Mouse (Mus musculus): ENCODE data around the gene Cstb.

- no peak for TF ChIP-seq POLR2A (IDR thresholded peaks at IDR 0.05; ENCODE audit: low read depth, low read length)
- peak; percentile 67; the same call in 1 of the 2 replicates for TF ChIP-seq CTCF (IDR thresholded peaks at IDR 0.05; ENCODE audit: extremely low read depth, insufficient read depth, insufficient read length, insufficient replicate concordance)
Observed at GRCm38 (mm10) chr10:78440812-78441211, 15.3 kb downstream of the Cstb start.
